Mouse (Mus musculus) limb, embryonic 14.5 days (tissue): ENCODE data around the gene Nfkbib. TPM values are rescaled to one million over a fixed set of nuclear protein-coding genes. Genes with fewer than 3 reads are reported as not detected.

ENCODE experiments used
- ATAC-seq: fragments of 200-750 bp; cut with Nextera tagmentation; 2 replicates; pipeline ENCODE4 v1.8.0; 2017; ENCODE audit warnings: low read depth, moderate number of reproducible peaks, moderate TSS enrichment; ENCODE audit not compliant: low FRiP score
- DNase-seq: peaks from one replicate; pipeline ENCODE4 v3.0.0-alpha.2; 2015; ENCODE audit warnings: low spot score
- H3K27ac ChIP-seq: fragments of 300-500 bp; sonication (generic); replicated peaks from 2 replicates; pipeline ENCODE4 v1.5.1; 2014; ENCODE audit warnings: low read depth, mild to moderate bottlenecking, low read length, moderate library complexity, mixed read lengths
- H3K27me3 ChIP-seq: fragments of 300-500 bp; sonication (generic); 2 replicates; pipeline ENCODE4 v1.6.1; 2014; ENCODE audit warnings: low read length, mixed read lengths; ENCODE audit not compliant: control insufficient read depth, insufficient read depth
- H3K36me3 ChIP-seq: fragments of 300-500 bp; sonication (generic); 2 replicates; pipeline ENCODE4 v1.6.1; 2014; ENCODE audit warnings: mild to moderate bottlenecking, low read length, moderate library complexity, mixed read lengths; ENCODE audit not compliant: control insufficient read depth, insufficient read depth
- H3K4me1 ChIP-seq: fragments of 300-500 bp; sonication (generic); 2 replicates; pipeline ENCODE4 v1.6.1; 2014; ENCODE audit warnings: antibody characterized with exemption, low read length, mixed read lengths; ENCODE audit not compliant: control insufficient read depth, insufficient read depth
- H3K4me2 ChIP-seq: fragments of 300-500 bp; sonication (generic); replicated peaks from 2 replicates; pipeline ENCODE4 v1.6.1; 2014; ENCODE audit warnings: low read depth, mild to moderate bottlenecking, low read length, moderate library complexity; ENCODE audit not compliant: severe bottlenecking
- H3K4me3 ChIP-seq: fragments of 300-500 bp; sonication (generic); replicated peaks from 2 replicates; pipeline ENCODE4 v1.5.1; 2014; ENCODE audit warnings: low read length
- H3K9ac ChIP-seq: fragments of 300-500 bp; sonication (generic); 2 replicates; pipeline ENCODE4 v1.6.1; 2014; ENCODE audit warnings: mild to moderate bottlenecking, low read depth, low read length, moderate library complexity; ENCODE audit not compliant: severe bottlenecking
- H3K9me3 ChIP-seq: fragments of 300-500 bp; sonication (generic); 2 replicates; pipeline ENCODE4 v1.6.1; 2016; ENCODE audit warnings: low read length; ENCODE audit not compliant: control insufficient read depth
- POLR2A ChIP-seq: fragments of 200-500 bp; IDR thresholded peaks from 2 replicates; pipeline ENCODE4 v1.8.0; 2012; ENCODE audit warnings: inconsistent platforms, mild to moderate bottlenecking, moderate library complexity, borderline replicate concordance; ENCODE audit not compliant: insufficient read depth, insufficient read length; ENCODE audit errors: extremely low read depth
- WGBS: fragments of 180-500 bp; shearing (Covaris S2); extraction: QIAGEN DNeasy Blood & Tissue Kit; methylation state at CpG from one replicate; pipeline ENCODE4 v1.1.7; 2014; 5-methylcytosine and 5-hydroxymethylcytosine counted together
- polyA plus RNA-seq, 2 experiments: library from polyadenylated mRNA; depleted of rRNA in 1 of 2; stranded (reverse) in 1 of 2; unstranded in 1 of 2; fragments of >200 nt; fragmentation: Nextera tagmentation in 1 of 2; extraction: Ambion mirVana in 1 of 2; gene quantifications; 2 replicates each; pipeline versions ENCODE4 v1.2.1 to v1.2.3; 2012 to 2014

Gene Nfkbib
- polyA plus RNA-seq, 2 experiments: 27.4 to 41.9 TPM

GRCm38 (mm10) chr7:28774164-28774563 is 6.9 kb upstream of the Nfkbib start:
- H3K27me3 ChIP-seq: no peaks in the 10 kb centered on the region
- H3K9ac ChIP-seq: no peak overlapping the region
- WGBS: 85% methylated on average over 12 of the region's 12 CpGs
- H3K36me3 ChIP-seq: peaks cover 51% of the 10 kb centered on the region
- ATAC-seq (peak; percentile 72), DNase-seq (peak; percentile 37)
- H3K9me3 ChIP-seq: no peaks in the 10 kb centered on the region
- H3K27ac ChIP-seq: no peak overlapping the region
- no peak for TF ChIP-seq POLR2A
- no peak overlapping the region for H3K4me3 ChIP-seq
- no peaks in the 10 kb centered on the region for H3K4me1 ChIP-seq
- no peak overlapping the region for H3K4me2 ChIP-seq

- DNase-seq: no peak
- Histone ChIP-seq H3K9ac (no peak overlapping the region), H3K4me2 (no peak overlapping the region), H3K27me3 (no peaks in the 10 kb centered on the region), H3K4me1 (no peaks in the 10 kb centered on the region), H3K9me3 (no peaks in the 10 kb centered on the region), H3K36me3 (peaks cover 47% of the 10 kb centered on the region), H3K27ac (no peak overlapping the region), H3K4me3 (no peak overlapping the region)
- no peak for TF ChIP-seq POLR2A
- ATAC-seq: no peak
- 55% methylated on average over 3 of the region's 3 CpGs for WGBS
Measured at GRCm38 (mm10) chr7:28773163-28773562, 5.9 kb upstream of the Nfkbib start.

DNA sequence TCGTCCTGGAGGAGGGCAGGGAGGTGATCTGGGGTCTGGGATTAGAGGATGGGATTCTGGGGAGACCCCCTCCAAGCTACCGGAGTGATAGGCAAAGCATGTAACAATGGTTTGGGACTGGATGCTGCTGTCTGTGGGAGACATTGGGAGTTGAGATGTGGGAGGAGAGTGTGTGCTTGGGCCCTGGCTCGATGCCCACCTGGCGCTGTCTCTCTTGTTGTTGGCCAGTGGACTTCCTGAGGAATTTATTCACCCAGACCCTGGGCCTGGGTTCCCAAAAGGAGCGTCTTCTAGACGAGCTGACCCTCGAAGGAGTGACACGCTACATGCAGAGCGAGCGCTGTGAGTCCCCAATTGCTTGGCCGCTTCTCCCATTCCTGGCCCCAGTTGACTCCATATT is 4.6 kb upstream of the Nfkbib start:
- no peak overlapping the region for H3K4me3 ChIP-seq
- ATAC-seq: no peak
- no peak for TF ChIP-seq POLR2A
- no peaks in the 10 kb centered on the region for H3K9me3 ChIP-seq
- no peak overlapping the region for H3K9ac ChIP-seq
- H3K4me1 ChIP-seq: peaks cover 10% of the 10 kb centered on the region
- WGBS: 92% methylated on average over 11 of the region's 11 CpGs
- no peak for DNase-seq
- no peak overlapping the region for H3K4me2 ChIP-seq
- H3K36me3 ChIP-seq: peaks cover 38% of the 10 kb centered on the region
- H3K27ac ChIP-seq: no peak overlapping the region
- no peaks in the 10 kb centered on the region for H3K27me3 ChIP-seq

DNA sequence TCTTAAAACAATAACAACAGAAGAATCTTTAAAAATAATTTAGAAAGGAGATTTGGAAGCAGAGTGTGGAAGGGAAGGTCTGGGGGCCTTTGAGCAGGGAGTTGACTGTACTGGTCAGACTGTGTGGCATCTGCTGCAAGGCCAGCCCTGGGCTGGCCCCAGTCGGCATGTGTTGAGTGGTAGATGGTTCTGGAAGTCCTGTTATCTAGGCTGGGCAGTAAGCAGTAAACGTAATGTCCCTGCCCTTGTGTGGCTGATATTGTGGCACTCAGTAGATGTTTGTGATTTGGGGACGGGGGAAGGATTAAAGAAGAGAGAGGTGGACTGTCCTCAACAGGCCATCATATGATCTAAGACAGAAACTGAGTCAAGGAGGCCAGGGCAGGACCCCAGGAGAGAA is 3.0 kb upstream of the Nfkbib start:
- Histone ChIP-seq H3K4me3 (no peak overlapping the region), H3K4me2 (no peak overlapping the region), H3K27me3 (no peaks in the 10 kb centered on the region), H3K27ac (no peak overlapping the region), H3K9me3 (no peaks in the 10 kb centered on the region), H3K4me1 (peaks cover 14% of the 10 kb centered on the region), H3K36me3 (peaks cover 24% of the 10 kb centered on the region), H3K9ac (no peak overlapping the region)
- ATAC-seq (no peak), DNase-seq (no peak)
- WGBS: 83% methylated on average over 3 of the region's 3 CpGs
- TF ChIP-seq POLR2A: no peak

GRCm38 (mm10) chr7:28769414-28769958 is 2.2 kb upstream of the Nfkbib start:
- no peaks in the 10 kb centered on the region for H3K27me3 ChIP-seq
- 91% methylated on average over 9 of the region's 9 CpGs for WGBS
- H3K36me3 ChIP-seq: peaks cover 20% of the 10 kb centered on the region
- H3K9me3 ChIP-seq: no peaks in the 10 kb centered on the region
- H3K4me1 ChIP-seq: peaks cover 14% of the 10 kb centered on the region
- H3K4me3 ChIP-seq: no peak overlapping the region
- H3K9ac ChIP-seq: no peak overlapping the region
- TF ChIP-seq POLR2A: no peak
- no peak for ATAC-seq
- no peak overlapping the region for H3K27ac ChIP-seq
- no peak for DNase-seq
- H3K4me2 ChIP-seq: no peak overlapping the region
